Mouse (Mus musculus): Measurements from ENCODE around the gene Mical1.

The Mical1 gene

DNA sequence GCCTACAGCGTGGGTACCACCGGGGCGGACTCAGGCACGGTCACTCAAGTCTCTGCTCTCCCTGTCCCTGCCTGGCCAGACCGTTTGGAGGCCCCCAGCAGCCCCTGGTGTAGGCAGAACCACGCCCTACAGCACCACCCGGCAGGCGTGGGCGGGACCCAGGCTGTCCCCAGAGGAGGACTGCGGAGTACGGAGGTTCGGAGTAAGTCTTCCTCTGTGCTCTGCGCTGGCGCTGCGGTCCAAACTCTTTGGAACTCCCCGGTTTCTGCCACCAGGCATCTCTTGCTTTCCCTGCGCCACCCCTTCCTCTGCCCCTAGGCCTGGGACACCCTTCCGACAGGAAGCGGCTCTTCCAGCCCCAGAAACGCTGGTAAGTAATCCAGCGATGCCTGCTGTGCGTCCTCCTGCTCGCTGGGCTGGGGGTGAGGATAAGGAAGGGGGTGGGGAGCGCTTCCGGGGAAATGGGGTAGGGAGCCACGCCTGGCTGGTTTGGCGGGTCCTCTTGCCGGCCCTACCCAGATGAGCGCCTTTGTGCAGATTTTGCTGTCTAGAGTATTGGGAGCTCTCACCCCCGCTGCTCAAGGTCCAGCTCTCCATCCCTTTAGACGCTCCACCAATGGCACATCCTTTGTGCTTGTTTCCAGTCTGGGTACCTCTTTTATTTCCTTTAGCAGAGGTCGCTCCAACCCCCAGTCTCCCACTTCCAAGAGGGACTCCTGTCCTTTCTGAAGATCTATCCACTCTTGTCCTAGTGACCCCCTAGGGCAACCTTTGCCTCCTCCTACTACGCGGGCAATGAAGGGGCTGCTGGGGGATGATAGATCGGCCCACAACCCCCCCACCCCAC lies at the start of gene Mical1:
Gene Mical1 (plus strand): TSS at position 144 of the 847 bp plus-strand sequence.
- in situ Hi-C loops (cut with MboI; ENCODE audit: unreplicated experiment in 2 of 2): no loop called here

DNA sequence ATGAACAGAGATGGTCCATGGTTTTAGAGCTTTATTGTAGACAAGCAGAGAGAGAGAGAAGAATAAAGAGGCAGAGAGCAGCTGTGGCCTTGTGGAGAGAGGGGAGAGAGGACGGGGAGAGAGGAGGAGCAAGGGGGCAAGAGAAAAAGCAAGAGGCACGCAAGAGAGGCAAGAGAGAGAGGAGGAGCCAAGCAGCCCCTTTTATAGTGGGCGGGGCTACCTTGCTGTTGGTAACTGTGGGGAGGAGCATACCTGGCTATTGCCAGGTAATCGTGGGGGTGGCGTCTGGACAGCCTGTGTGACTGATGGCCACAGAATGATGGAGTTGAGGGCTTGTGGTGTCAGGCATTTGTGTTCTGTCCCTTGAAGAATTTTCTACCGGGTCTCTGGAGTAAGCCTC lies 49.7 kb upstream of the Mical1 start:
- in situ Hi-C loops (cut with MboI; ENCODE audit: unreplicated experiment in 2 of 2): no loop called here

DNA sequence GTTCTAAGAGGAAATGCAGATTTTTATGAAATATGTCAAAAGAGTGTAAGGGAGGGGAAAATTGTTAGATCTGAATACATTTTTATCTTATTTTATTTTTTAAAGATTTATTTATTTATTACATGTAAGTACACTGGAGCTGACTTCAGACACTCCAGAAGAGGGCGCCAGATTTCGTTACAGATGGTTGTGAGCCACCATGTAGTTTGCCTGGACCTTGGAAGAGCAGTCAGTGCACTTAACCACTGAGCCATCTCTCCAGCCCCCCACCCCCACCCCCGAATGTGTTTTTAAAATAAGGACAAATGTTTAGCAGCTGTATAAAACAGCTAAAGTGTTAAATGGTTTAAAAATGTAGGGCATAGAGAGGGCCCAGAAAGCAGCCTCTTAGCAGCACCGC lies 41.5 kb upstream of the Mical1 start:
- in situ Hi-C loops (cut with MboI; ENCODE audit: unreplicated experiment in 2 of 2): loop anchor here (5.0 to 10.0 kb wide), 4 partner anchors 70 to 258 kb away; no protein-coding TSS in a partner anchor

DNA sequence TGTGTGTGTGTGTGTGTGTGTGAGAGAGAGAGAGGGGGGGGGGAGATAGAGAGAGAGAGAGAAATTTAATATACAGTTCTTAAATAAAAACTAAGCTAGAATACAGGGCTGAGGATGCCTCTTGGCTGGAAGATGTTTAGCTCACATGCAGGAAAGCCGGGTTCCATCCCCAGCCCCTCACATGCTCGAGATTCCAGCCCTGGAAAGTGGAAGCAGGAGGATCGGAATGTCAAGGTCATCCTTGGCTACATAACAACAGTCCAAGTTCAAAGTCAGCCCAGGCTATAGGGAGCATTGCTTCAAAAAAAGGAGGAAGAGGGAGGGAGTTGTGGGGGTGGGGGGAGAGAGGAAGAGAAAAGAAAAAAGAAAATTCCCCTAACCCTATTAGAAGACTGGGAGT lies 41.0 kb upstream of the Mical1 start:
- in situ Hi-C loops (cut with MboI; ENCODE audit: unreplicated experiment in 2 of 2): loop anchor here in 1 of 2 experiments (10.0 kb wide), 2 partner anchors 70 to 250 kb away; no protein-coding TSS in a partner anchor

DNA sequence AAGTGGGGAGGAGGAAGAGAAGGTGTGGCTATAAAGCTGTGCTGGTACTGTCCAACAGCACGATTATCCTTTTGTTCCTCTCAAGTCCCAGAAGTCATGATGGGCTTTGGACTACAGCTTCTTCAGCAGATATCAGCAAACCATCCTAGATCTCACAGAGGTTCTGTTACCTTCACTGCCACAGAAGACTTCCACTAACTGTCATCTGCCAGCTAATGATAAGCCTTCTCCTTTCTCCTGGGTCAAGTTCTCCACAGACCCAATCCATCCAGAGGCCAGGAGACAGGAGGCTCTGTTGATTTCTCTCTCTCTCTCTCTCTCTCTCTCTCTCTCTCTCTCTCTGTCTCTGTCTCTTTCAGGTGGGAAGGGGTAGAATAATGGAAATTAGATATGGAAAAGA lies 27.9 kb upstream of the Mical1 start:
- in situ Hi-C loops (cut with MboI; ENCODE audit: unreplicated experiment in 2 of 2): loop anchor here in 1 of 2 experiments (5.0 kb wide), 1 partner anchor 39 kb away; no protein-coding TSS in a partner anchor

DNA sequence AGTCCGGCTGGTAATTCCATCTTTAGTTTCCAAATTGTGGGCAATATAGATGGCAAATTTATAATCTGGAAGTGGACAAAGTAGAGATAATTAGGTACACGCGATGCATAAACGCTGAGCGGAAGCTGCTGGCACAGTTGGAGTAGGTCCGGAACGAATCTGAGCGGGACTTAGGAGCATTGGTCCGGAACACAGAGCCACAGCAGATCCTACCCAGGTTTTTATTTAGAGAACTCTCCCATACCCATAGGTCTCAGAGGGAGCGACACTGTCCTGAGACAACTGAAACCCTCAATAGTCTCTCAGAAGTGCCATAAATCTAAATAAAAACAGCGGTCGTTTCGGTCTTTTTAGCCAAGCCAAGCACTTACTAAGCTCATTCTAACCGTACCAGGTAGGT lies 26.4 kb upstream of the Mical1 start:
- in situ Hi-C loops (cut with MboI; ENCODE audit: unreplicated experiment in 2 of 2): loop anchor here in 1 of 2 experiments (5.0 kb wide), 1 partner anchor 38 kb away; no protein-coding TSS in a partner anchor

DNA sequence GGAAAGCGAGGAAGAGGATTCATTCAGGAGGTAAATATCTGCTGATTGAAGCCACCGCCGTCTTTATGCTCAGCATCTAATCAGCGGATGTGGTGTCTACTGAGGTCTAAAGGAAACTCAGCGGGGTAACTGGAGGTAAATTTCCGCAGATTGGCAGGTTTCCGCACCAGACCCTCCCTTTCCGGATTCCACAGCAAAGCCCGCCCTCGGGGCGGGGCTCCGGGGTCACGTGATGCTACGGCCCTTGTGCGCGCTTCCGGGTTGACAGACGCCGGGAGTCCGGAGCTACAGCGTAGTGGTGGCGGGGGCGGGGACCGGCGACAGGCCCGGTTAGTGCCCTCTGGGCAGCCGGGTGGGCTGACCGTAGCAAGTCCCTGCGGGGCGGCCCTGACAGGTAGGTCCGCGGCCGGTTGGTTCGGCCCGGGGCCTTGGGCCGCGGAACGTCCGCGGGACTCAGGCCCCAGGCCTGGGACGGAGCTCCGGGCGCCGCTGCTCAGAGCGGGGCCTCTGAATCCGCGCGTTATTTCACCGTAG lies 25.9 kb upstream of the Mical1 start, which contains the start of gene Zbtb24:
Gene Zbtb24 (plus strand): TSS at position 247 of the 534 bp plus-strand sequence.
- in situ Hi-C loops (cut with MboI; ENCODE audit: unreplicated experiment in 2 of 2): no loop called here

DNA sequence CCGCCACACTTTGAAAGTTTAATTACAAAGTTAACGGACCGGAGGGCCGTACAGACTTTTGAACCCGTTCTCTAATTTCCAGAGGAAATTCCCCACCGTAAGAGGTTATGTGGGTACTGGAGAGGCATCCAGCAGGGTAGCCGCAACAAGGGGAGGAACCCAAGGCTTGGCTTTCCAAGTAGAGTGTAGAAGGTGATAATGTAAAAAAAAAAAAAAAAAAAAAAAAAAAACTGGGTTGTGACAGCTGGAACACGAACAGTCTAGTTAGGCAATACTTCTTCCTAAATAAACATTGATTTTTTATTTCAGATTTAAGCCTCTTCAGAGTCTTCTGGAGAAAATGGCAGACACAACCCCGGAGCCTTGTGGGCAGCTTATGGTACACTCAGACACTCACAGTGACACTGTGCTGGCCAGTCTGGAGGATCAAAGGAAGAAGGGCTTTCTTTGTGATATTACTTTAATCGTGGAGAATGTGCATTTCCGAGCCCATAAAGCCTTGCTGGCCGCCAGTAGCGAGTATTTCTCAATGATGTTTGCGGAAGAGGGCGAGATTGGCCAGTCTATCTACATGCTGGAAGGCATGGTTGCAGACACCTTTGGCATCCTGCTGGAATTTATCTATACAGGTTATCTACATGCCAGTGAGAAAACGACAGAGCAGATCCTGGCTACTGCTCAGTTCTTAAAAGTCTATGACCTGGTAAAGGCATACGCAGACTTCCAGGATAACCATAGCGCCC lies 25.2 kb upstream of the Mical1 start:
- in situ Hi-C loops (cut with MboI; ENCODE audit: unreplicated experiment in 2 of 2): no loop called here

DNA sequence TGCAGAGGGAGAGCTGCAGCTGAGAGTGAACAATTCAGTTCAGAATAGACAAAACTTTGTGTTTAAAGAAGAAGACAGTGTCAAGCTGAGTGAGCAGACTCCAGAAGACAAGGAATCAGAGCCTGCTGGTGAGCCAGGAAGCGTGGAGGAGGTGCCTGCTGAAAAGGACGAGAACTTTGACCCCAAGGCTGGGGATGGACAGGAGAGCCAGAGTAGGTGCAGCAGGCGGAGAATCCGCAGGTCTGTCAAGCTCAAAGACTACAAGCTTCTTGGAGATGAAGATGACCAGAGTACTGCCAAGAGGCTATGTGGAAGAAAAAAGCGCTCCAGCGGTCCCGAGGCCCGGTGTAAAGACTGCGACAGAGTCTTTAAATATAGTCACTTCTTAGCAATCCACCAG lies 24.5 kb upstream of the Mical1 start:
- in situ Hi-C loops (cut with MboI; ENCODE audit: unreplicated experiment in 2 of 2): no loop called here

DNA sequence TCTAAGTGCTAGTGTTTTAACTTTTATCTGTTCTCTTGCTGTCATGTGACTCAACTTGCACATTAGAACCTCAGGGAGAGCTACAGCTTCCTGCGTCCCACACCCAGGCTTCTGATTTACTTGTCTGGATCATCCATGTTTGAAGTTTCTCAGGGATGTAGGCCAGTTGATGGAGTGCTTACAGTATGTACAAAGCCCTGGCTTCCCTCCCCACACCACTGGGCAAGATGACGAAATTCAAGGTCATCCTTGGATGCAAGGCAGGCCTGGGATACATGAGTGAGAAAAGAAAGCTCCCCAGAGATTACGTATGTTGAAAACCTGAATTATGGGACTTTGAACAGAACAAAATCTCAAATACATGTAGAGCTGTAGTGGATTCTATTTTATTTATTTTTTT lies 23.3 kb upstream of the Mical1 start:
- in situ Hi-C loops (cut with MboI; ENCODE audit: unreplicated experiment in 2 of 2): no loop called here

DNA sequence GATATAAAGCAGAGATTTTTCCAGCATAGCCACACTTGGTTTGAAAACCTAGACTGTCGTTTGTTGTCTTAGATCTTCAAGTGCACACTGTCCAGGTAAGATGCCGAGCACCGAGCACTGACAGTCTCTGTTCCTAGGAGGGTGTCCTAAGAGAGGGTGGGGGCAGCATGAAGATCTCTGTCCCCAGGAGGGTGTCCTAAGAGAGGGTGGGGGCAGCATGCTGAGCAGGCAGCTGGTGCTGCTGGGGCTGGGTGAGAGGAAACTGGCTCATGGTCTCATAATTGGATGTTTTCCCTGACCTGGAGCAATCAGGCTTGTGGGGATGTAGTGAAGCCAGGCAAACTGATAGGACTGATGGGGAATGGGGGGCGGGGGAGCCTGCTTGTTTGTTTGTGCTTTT lies 16.1 kb upstream of the Mical1 start:
- in situ Hi-C loops (cut with MboI; ENCODE audit: unreplicated experiment in 2 of 2): no loop called here

DNA sequence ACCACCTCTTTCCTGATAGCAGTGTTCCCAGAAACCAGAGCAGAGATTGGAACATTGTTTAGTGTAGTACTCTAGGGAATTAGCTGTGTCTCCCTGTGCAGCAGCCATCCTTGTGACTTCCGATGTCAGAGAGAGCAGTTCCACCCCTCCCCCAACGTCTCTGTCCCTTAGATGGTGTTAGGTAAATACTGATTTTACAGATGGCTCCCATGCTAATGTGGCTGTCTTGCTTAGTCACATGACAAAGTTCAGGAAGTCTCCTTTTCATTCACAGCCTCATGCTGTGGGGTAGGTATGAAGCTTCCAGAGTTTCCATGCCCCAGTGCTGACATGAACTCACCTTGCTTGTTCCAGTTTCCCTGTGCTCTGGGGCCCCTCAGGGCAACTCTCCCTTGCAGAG lies 15.6 kb upstream of the Mical1 start:
- in situ Hi-C loops (cut with MboI; ENCODE audit: unreplicated experiment in 2 of 2): no loop called here

DNA sequence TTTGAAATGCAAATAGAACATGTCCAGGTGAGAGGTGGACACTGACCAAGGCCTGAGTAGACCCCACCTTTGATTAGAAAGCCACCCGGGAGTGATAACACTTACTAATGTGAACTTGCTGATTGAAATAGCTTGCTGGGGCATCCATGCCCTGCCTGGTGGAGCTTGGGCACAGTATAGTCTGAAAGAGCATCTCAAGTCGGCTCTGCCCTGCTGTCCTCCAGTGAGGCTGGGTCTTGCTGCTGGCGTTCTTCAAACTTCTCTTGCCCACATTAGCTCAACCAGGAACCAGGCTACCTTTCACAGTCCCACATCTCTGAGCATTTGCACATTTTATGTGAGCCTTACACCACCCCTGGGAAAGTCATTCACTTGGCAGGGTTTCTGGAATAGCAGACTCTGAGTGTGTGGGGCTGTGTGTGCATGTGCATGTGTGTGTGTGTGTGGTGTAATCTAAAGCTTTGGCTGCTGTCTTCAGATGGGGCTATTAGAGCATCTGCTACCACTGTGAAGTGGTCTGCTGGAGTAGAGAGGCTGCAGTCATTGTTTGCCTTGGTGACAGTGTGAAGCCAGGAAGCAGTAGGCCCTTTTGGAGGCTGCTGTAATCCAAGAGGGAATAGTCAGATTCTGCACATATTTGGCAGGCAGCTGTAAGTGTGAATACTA lies 14.9 kb upstream of the Mical1 start:
- in situ Hi-C loops (cut with MboI; ENCODE audit: unreplicated experiment in 2 of 2): no loop called here

DNA sequence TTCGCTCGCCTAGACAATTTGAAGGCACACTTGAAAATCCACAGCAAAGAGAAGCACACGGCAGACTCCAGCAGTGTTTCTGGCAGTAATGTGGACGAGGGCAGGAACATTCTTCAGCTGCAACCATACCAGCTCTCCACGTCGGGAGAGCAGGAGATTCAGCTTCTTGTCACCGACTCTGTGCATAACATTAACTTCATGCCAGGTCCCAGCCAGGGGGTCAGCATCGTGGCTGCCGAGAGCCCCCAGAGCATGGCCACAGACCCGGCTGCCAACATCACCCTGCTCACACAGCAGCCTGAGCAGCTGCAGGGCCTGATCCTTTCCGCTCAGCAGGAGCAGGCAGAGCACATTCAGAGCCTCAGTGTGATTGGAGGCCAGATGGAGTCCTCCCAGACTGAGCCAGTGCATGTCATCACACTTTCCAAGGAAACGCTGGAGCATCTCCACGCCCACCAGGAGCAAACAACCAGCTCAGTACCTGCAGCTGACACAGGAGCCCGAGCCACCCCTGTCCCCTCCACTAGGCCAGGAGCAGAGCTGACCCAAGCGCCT lies 11.6 kb upstream of the Mical1 start:
- in situ Hi-C loops (cut with MboI; ENCODE audit: unreplicated experiment in 2 of 2): no loop called here

DNA sequence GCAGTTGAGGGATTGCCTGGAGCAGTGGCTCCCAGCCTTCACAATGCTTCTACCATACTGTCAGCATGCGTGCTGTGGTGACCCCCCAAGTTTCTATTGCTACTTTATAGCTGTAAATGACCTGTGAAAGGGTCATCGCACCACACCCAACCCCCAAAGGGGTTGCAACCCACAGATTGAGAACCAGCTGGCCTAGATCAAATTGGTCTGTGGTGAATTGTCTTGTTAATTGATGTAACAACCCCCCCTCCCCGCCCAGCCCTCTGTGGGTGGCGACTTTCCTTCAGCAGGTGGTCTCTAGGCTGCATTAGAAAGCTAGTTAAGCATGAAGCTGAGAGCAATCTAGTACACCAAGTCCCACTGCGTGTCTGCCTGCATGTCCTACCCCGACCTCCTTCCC lies 8.8 kb upstream of the Mical1 start:
- in situ Hi-C loops (cut with MboI; ENCODE audit: unreplicated experiment in 2 of 2): no loop called here

DNA sequence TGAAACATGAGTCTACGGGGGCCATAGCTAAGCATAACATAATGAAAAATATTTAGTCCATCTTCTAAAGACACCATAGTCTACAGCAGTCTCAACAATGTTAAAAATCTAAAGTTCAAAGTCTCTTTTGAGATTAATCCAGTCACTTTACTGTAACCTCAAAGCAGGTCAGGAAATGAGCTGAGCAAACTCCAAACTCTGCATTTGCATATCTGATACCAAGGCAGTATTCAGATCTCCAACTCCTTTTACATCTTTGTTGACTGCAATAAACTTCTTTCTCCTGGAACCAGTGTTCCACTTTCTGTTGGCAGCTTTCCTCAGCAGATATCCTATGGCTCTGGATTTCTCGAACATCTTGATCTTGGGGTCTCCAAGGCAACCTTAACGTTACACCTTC lies 5.4 kb upstream of the Mical1 start:
- in situ Hi-C loops (cut with MboI; ENCODE audit: unreplicated experiment in 2 of 2): no loop called here

DNA sequence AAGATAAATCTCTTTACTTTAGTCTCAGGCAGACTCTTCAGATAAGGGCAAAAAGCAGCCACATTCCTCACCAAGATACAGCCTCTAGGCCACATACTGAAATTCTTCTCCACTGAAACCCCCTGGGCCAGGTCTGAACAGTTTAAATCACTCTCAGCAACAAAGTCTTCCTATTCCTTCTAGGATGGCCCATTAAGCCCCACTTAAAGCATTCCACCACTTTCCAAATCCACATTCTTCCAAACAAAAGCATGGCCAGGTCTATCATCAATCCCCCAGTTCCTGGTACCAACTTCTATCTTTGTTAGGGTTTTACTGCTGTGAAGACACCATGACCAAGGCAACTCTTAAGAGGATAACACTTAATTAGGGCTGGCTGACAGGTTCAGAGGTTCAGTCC lies 3.6 kb upstream of the Mical1 start:
- in situ Hi-C loops (cut with MboI; ENCODE audit: unreplicated experiment in 2 of 2): no loop called here

DNA sequence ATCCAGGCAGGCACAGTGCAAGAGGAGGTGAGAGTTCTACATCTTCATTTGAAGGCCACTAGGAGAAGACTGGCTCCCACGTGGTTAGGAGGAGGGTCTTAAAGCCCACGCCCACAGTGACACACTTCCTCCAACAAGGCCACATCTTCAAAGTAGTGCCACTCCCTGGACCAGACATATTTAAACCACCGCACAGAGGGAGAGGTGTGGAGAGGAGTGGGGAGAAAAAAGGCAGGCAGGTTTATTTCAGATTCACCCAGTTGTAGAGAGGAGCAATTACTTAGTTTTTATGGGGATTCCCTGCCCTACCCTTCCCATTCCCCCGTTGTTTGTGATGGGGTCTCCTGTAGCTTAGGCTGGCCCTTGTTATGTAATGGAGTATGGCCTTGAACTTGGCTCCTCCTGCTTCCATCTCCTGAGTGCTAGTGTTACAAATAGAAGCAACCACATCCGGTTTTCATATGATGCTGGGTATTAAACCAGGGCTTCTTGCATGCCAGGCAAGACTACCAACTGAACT lies 3.1 kb upstream of the Mical1 start:
- in situ Hi-C loops (cut with MboI; ENCODE audit: unreplicated experiment in 2 of 2): no loop called here

DNA sequence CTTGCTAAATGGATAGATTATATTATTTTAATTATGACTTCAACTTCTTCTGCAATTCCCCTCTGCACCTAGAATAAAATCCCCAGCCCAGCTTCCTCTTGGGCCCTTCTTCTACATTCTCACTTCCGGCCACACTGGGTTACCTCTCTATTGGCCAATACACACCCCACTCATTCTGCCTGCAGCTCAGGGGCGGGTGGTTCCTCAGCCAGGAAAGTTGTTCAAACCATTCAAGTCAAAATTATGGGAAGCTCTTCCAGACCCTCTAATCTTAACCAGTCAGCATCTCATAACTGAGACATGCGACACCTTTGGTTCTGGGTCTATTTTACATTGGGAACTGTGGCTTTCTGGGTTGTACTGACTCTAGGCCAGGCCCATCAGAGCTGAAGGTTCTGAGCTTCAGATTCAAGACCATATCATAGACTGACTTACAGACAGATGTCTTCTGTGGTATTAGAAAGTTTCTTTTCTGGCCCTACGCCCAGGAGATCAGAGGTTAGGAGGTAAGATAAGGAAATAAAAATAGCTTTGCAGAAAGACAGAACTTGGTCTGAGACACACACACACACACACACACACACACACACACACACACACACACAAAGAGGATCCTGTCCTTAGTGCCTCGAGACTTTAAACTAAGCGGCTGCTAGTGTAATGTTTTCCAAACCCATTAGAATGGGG lies 2.2 kb upstream of the Mical1 start:
- in situ Hi-C loops (cut with MboI; ENCODE audit: unreplicated experiment in 2 of 2): no loop called here

DNA sequence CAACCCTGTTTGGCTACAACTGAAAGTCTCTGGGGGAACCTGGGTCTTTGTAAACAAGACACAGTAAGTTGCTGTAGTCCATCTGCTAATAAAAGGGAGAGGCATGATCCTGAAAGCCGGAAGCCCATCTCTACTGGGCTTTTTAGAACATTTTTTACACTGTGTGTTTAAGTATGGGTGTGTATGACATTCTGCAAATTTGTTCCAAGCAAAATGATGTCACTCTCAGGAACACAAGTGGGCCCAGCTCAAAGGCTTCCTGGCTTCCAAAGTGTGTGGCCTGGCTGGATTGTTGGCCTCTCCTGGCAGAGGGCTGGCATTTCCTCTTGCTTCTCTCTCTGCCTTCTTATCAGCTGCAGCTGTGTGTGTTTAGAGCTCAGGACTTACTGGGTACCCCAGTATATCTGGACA lies 1.1 kb upstream of the Mical1 start:
- in situ Hi-C loops (cut with MboI; ENCODE audit: unreplicated experiment in 2 of 2): no loop called here
